Mouse (Mus musculus): ENCODE measurements around the gene Tgif2. TPM values are rescaled to one million over a fixed set of nuclear protein-coding genes. Genes with fewer than 3 reads are reported as not detected.
"Not testable (repeated sequence)": the region's sequence is repeated elsewhere in the genome, so short reads cannot be mapped to it uniquely, and the experiment has no call there.

The Tgif2 gene
- polyA plus RNA-seq, 1 experiment from 2014 or later: 88.3 TPM

DNA sequence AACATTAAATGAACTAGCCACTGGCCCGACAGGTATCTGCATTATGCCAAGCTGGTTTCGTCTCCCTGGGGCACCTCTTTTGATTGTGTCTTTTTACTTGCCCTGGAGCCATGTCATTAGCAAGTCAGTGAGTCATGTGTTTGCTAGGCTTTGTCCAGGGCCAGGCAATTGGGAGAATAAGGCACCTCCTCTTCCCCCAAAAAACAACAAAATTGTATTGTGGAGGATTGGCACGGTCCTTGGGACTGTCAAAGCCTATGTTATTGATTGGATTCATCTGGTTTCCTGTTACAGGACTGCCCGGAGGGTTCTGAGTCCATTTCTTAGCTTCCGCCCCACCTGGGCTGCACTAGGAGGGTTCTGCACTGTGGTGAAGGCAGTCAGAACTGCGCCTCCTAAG, 7.8 kb downstream of the Tgif2 start:
- H3K4me2 ChIP-seq: no peak overlapping the region
- H3K27ac ChIP-seq: peak overlapping the region; percentile 13; the same call in 1 of the 2 replicates
- peaks cover 34% of the 10 kb centered on the region for H3K4me1 ChIP-seq
- WGBS: 60% methylated on average over 6 of the region's 6 CpGs
- no peaks in the 10 kb centered on the region for H3K9me3 ChIP-seq
- no peaks in the 10 kb centered on the region for H3K27me3 ChIP-seq
- no peak overlapping the region for H3K9ac ChIP-seq
- no peak overlapping the region for H3K4me3 ChIP-seq (replicated peaks)
- peaks cover 75% of the 10 kb centered on the region for H3K36me3 ChIP-seq (replicated peaks)
- no peak for ATAC-seq (ENCODE audit: low FRiP score)

DNA sequence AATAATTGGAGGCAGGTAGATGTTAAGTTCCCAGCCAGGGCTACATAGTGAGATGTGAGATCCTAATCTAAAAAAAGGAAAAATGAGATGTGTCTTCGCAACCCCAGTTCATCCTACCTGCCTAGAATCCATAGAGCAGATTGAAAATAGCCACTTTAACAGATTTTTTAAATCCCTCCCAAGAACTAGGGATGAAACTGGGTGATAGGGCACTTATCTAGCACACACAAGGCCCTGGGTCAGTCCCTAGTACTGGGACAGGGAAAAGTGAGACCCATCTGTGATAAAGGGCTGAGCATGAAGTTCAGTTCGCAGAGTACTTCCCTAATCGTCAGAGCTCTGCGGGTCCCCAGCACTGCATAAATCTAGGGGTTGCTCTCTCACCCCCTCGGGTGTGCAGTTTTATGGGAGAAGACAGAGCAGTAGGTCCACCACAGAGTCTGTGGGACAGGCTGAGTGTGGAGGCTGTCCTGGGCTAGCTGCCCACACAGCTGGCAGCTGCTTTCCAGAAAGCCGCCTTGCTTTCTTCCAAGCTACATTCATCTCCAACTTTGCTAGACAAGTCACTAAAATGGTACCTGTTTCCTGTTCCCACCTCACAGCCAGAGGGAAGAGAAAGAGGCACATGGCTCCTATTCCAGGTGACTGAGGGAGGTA, 8.8 kb downstream of the Tgif2 start:
- Histone ChIP-seq H3K9ac (no peak overlapping the region), H3K4me3 (replicated peaks) (no peak overlapping the region), H3K27ac (no peak overlapping the region), H3K4me2 (no peak overlapping the region), H3K36me3 (replicated peaks) (peaks cover 75% of the 10 kb centered on the region), H3K27me3 (no peaks in the 10 kb centered on the region), H3K4me1 (peaks cover 25% of the 10 kb centered on the region), H3K9me3 (no peaks in the 10 kb centered on the region)
- 93% methylated on average over 6 of the region's 6 CpGs for WGBS
- no peak for ATAC-seq (ENCODE audit: low FRiP score)

DNA sequence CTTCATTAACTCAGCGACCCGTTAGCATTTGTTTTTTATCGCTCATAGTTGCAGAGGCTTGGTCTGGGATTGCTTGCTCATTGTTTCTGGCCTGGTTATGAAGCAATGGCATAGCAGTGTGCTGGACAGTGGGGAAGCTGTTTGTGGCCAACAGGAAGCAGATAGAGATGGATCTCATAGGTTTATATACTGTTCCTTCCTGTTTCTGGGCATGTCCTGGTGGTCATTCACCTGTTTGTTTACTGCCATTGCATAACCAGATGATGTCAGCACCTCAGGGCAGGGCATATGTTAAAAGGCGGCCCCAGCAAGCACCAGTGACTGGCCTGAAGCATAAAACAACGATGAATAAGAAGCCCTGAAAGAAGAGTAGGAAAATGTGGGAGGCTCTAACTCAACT, 10.7 kb downstream of the Tgif2 start:
- H3K4me3 ChIP-seq (replicated peaks): no peak overlapping the region
- 94% methylated on average over 5 of the region's 5 CpGs for WGBS
- H3K27me3 ChIP-seq: no peaks in the 10 kb centered on the region
- no peak overlapping the region for H3K9ac ChIP-seq
- H3K4me1 ChIP-seq: peaks cover 10% of the 10 kb centered on the region
- no peak overlapping the region for H3K4me2 ChIP-seq
- H3K9me3 ChIP-seq: no peaks in the 10 kb centered on the region
- ATAC-seq (ENCODE audit: low FRiP score): no peak
- H3K36me3 ChIP-seq (replicated peaks): peaks cover 77% of the 10 kb centered on the region
- no peak overlapping the region for H3K27ac ChIP-seq

DNA sequence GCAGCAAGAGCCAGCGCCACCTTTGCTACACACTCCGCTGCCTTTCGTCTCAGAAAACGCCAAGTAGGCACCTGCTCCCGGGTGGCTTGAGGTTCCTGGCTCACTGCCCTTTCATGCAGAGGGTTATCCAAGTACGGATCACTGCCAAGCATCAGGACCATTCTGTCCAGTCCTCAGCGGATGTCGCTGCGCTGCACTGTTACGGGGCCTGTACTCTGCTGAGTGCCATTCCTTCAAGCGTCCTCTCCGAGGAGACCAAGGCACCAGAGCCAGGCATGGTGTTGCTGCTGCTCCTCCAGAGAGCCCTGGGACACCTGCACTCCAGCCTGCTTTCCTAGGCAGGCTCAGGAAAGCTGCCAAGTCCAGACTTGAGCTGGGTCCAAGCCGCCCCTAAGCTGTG, 13.8 kb downstream of the Tgif2 start:
- H3K9ac ChIP-seq; H3K4me3 ChIP-seq (replicated peaks); H3K9me3 ChIP-seq; H3K4me1 ChIP-seq; H3K4me2 ChIP-seq; H3K27ac ChIP-seq; H3K27me3 ChIP-seq: not testable (repeated sequence)
- H3K36me3 ChIP-seq (replicated peaks): peaks cover 67% of the 10 kb centered on the region
- 0 out of 2 replicates have a peak, but pooled peaks have one; percentile 27 for ATAC-seq (ENCODE audit: low FRiP score)
- 85% methylated on average over 9 of the region's 13 CpGs for WGBS

DNA sequence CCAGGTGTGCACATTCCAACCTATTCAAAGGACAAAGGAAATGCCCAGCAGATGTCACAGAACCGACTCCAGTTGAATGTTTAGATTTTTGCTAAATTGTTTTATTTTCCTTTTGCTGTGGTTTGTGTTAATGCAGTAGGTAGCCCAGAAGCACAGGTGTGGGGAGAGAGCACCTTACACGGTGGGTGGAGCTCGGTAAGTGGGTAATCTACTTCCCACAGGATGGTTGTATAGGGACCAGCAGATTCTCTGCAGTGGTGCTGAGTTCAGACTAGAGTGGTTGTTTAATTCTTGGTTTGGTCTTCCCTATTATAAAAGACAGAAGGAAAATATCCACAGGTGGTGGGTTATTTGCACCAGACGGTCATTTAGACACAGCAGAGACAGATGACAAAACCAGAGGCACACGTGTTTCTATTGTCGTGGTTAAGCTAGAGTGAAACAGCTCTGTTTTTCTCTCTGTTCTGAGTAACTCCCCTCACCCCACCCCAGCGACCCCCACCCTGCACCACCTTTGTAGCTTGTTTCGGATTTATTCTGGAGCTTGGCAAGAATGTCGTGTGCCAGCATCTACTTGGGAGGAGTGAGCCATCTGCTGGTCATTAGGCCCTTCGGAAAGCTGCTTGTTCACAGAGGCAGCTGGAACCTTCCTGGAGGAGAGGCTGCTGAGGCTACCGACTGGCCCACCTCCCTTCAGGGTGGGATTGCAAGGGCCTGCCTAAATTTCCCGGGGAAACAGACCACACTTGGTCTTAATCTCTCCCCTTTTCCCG, 14.4 kb downstream of the Tgif2 start:
- not testable (repeated sequence) for H3K9me3 ChIP-seq; H3K4me3 ChIP-seq (replicated peaks); H3K27me3 ChIP-seq; H3K9ac ChIP-seq; H3K4me2 ChIP-seq; H3K4me1 ChIP-seq; H3K27ac ChIP-seq
- WGBS: 54% methylated on average over 13 of the region's 13 CpGs
- H3K36me3 ChIP-seq (replicated peaks): peaks cover 66% of the 10 kb centered on the region
- 0 out of 2 replicates have a peak, but pooled peaks have one; percentile 20 for ATAC-seq (ENCODE audit: low FRiP score)

DNA sequence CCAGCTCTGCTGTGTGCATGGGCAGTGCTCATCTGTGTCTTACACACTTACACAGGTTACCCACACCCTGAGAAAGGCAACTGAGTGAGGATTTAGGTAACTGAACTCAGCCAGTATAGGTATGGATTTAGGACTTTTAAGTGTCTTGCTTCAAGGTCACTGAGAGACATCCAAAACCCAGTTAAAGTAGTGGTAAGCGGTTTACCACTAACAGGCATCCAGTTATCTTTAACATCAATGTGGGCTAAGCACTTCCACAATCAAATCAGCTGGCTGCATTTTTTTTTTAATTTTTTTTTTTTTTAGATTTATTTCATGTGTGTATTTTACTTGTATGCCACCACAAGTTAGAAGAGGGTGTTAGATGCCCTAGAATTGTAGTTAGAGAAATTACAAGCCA, 16.5 kb downstream of the Tgif2 start:
- Histone ChIP-seq H3K4me2 (no peak overlapping the region), H3K9ac (no peak overlapping the region), H3K4me1 (peaks cover 10% of the 10 kb centered on the region), H3K9me3 (no peaks in the 10 kb centered on the region), H3K36me3 (replicated peaks) (peaks cover 48% of the 10 kb centered on the region), H3K4me3 (replicated peaks) (no peak overlapping the region), H3K27ac (no peak overlapping the region), H3K27me3 (no peaks in the 10 kb centered on the region)
- ATAC-seq (ENCODE audit: low FRiP score): no peak
- WGBS: 100% methylated on average over 1 of the region's 1 CpGs

DNA sequence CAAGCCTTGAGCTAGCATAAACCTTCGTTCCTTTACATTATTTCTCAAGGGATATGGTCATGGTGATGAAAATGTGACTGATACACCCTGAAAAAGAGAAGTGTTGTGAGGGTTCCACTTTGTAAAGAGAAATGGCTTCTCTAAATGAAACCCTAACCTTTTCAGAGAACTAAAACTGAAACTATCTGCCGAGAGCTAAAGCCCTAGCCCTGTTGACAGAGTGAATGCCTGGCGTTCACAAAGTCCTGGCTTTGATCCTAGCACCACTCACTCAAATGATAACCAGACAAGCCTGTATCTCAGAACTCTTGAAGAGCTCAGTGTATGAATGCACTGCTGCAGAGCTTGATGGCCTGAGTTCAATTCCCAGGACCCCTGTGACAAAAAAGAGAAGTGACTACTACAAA, 17.6 kb downstream of the Tgif2 start:
- Histone ChIP-seq H3K4me3 (replicated peaks) (no peak overlapping the region), H3K9ac (no peak overlapping the region), H3K27me3 (no peaks in the 10 kb centered on the region), H3K9me3 (no peaks in the 10 kb centered on the region), H3K4me1 (peaks cover 18% of the 10 kb centered on the region), H3K36me3 (replicated peaks) (peaks cover 37% of the 10 kb centered on the region), H3K27ac (no peak overlapping the region), H3K4me2 (no peak overlapping the region)
- WGBS: 86% methylated on average over 3 of the region's 3 CpGs
- ATAC-seq (ENCODE audit: low FRiP score): no peak

DNA sequence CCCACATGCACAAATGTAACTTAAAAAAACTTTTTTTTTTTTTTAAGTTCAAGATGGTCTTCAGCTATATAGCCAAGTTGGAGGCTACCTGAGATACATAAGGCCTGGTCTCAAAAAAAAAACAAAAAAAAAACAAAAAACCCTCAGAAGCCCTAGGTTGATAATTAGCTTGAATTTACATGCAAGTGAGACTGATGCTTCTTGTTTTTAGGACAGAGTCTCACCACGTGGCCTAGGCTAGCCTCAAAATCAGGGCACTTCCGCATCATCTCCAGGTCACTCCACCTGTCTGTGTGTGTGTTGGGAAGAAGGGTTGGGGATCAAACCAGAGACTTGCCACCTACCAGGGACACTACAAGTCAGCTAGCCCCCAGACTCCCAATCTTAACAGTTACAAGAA, 18.0 kb downstream of the Tgif2 start, which contains the start of gene 4930518I15Rik:
Gene 4930518I15Rik, minus strand, starts transcription at position 112 of the 400 bp plus-strand sequence.
- no peaks in the 10 kb centered on the region for H3K9me3 ChIP-seq
- H3K27ac ChIP-seq: 0 out of 2 replicates have a peak within 1 kb of the TSS, but pooled peaks have one; percentile 2
- no peak within 1 kb of the TSS for H3K9ac ChIP-seq
- no peak within 1 kb of the TSS for H3K4me3 ChIP-seq (replicated peaks)
- WGBS: 92% methylated on average over 2 of the region's 2 CpGs
- no peak for ATAC-seq (ENCODE audit: low FRiP score)
- no peak within 1 kb of the TSS for H3K4me2 ChIP-seq
- H3K27me3 ChIP-seq: no peaks in the 10 kb centered on the region
- H3K4me1 ChIP-seq: peaks cover 18% of the 10 kb centered on the region
- H3K36me3 ChIP-seq (replicated peaks): peaks cover 36% of the 10 kb centered on the region

DNA sequence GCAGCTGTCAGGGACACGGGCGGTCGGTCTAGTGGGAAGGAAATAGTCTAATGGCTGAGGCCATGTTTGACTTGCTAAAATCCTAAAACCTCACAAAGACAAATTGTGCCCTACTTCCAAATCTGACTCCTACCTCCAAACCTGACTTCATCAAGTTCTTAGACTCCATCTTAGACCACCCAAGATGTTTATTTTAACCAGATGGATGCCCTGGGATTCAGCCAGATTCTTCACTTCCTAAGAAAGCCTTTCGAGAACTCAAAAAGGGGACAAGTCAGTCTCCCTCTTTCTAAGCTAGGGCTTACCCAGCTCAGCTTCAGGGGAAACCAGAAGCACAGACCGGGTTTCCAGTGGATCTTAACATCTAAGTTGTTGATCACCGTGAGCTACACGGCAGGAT, 18.9 kb downstream of the Tgif2 start:
- H3K36me3 ChIP-seq (replicated peaks): peaks cover 36% of the 10 kb centered on the region
- H3K27me3 ChIP-seq: no peaks in the 10 kb centered on the region
- H3K9me3 ChIP-seq: no peaks in the 10 kb centered on the region
- no peak for ATAC-seq (ENCODE audit: low FRiP score)
- H3K4me3 ChIP-seq (replicated peaks): no peak overlapping the region
- H3K9ac ChIP-seq: no peak overlapping the region
- no peak overlapping the region for H3K4me2 ChIP-seq
- H3K4me1 ChIP-seq: peaks cover 20% of the 10 kb centered on the region
- 0 out of 2 replicates have a peak overlapping the region, but pooled peaks have one; percentile 2 for H3K27ac ChIP-seq
- 91% methylated on average over 7 of the region's 7 CpGs for WGBS

DNA sequence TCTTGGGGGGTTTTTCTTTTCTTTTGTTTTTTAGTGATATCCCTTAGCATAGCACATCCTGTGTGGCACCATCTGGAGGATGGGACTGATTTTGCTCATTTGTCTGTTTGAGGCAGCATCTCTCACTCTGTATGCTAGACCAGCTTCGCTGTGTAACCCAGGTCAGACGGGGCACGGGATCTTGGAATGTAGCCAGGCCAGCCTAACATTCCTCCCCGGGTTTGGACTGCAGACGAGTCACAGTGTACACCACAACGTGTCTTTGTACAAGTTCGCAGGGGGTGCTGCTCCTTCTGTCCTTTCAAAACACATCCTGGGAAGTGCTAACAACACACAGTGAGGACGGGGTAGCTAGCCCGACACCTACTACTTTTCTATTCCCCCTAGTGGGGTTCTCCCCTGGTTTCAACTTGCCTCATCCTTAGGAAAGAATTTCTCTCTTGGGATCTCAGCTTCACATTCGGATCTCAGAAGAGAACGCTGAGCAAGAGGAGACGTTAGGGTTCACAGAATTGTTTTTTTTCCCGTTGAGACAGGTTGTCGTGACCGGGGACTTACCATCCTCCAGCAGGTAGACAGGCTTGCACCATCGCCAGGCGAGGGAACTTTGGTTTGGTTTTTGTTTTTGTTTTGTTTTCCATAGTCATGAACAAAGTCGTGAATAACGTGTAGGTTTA, 22.4 kb downstream of the Tgif2 start:
- WGBS: under 1% methylated on average over 19 of the region's 19 CpGs
- H3K27me3 ChIP-seq: no peaks in the 10 kb centered on the region
- H3K9ac ChIP-seq: peak overlapping the region; percentile 72
- peak overlapping the region; percentile 98 for H3K4me3 ChIP-seq (replicated peaks)
- no peaks in the 10 kb centered on the region for H3K9me3 ChIP-seq
- ATAC-seq (ENCODE audit: low FRiP score): peak; percentile 12; the same call in 1 of the 2 replicates
- H3K4me2 ChIP-seq: peak overlapping the region; percentile 86
- H3K36me3 ChIP-seq (replicated peaks): peaks cover 33% of the 10 kb centered on the region
- peak overlapping the region; percentile 93 for H3K27ac ChIP-seq
- peaks cover 30% of the 10 kb centered on the region for H3K4me1 ChIP-seq

DNA sequence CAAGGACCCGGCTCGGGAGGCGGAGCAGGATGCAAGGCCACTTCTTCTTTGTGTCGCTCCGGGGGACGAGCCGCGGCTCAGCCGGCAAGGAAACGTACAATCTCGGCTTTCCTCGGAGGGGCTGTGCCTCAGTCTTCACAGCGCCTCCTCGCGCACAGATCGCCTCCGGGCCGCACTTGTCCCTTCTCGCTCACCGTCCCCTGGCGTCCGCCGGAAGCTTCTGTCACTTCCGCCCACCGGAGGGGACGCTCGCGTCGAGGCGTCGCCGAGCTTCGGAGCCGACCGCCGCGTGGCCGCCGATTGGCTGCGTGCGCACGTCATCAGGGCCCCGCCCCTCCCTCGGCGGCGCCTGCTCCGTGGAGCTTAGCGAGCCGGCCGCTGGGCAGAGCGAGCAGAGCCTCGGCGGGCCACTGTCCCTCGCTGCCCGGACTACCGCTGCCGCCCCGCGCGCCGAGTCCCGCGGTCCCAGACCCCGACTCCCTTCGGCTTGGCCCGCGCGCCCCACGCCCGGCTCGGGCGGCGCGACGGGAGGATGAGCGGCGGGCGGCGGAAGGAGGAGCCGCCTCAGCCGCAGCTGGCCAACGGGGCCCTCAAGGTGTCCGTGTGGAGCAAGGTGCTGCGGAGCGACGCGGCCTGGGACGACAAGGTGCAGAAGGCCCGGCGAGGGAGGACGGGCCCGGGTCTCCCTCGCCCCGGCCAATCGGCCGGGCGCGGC, 23.1 kb downstream of the Tgif2 start, which contains the start of gene Rab5if:
Gene Rab5if, plus strand, starts transcription at position 357 of the 715 bp plus-strand sequence.
- peak; percentile 98 for ATAC-seq (ENCODE audit: low FRiP score)
- H3K36me3 ChIP-seq (replicated peaks): peaks cover 40% of the 10 kb centered on the region
- WGBS: under 1% methylated on average over 97 of the region's 98 CpGs

More for the DNA sequence above, 23.1 kb downstream of the Tgif2 start, which contains the start of gene Rab5if:
- H3K9ac ChIP-seq: peak within 1 kb of the TSS; percentile 97
- H3K4me2 ChIP-seq: peak within 1 kb of the TSS; percentile 86
- peaks cover 30% of the 10 kb centered on the region for H3K4me1 ChIP-seq
- peak within 1 kb of the TSS; percentile 93 for H3K27ac ChIP-seq
- peak within 1 kb of the TSS; percentile 98 for H3K4me3 ChIP-seq (replicated peaks)
- no peaks in the 10 kb centered on the region for H3K27me3 ChIP-seq
- H3K9me3 ChIP-seq: no peaks in the 10 kb centered on the region
